Mouse (Mus musculus) CH12.LX (cell line): Measurements from ENCODE around the gene Bad. TPM values are rescaled to one million over a fixed set of nuclear protein-coding genes. Genes with fewer than 3 reads are reported as not detected.
A peak's percentile ranks its signal among the peaks of the same experiment; 100 is the strongest.

Source experiments
- DNase-seq: peaks from one replicate; pipeline ENCODE4 v3.0.0-alpha.2; 2013; ENCODE audit errors: extremely low read depth
- H3K27ac ChIP-seq: 2 replicates; pipeline ENCODE4 v1.5.1; 2012; ENCODE audit warnings: low read depth, mild to moderate bottlenecking, control low read depth, moderate library complexity; ENCODE audit not compliant: insufficient read depth
- H3K27me3 ChIP-seq: replicated peaks from 2 replicates; pipeline ENCODE3; 2012; ENCODE audit warnings: inconsistent platforms
- H3K36me3 ChIP-seq, 2 experiments: replicated peaks in 1 of 2; 2 replicates each; pipeline versions ENCODE3 to v1.6.1; 2012; ENCODE audit warnings: inconsistent platforms in 1 of 2, low read length in 1 of 2, mild to moderate bottlenecking in 1 of 2, mixed read lengths in 1 of 2, moderate library complexity in 1 of 2; ENCODE audit not compliant: control insufficient read depth in 1 of 2, insufficient read depth in 1 of 2
- H3K4me1 ChIP-seq, 2 experiments: 2 replicates each; pipeline ENCODE4 v1.6.1; 2012; ENCODE audit warnings: inconsistent platforms in 1 of 2, moderate library complexity in 1 of 2; ENCODE audit not compliant: insufficient read depth in 2 of 2, control insufficient read depth in 1 of 2
- H3K4me2 ChIP-seq: 2 replicates; pipeline ENCODE4 v1.6.1; 2012; ENCODE audit warnings: low read depth, mild to moderate bottlenecking, control low read depth; ENCODE audit not compliant: poor library complexity, insufficient read depth, severe bottlenecking
- H3K4me3 ChIP-seq, 3 experiments: fragments of 150-350 bp in 1 of 3; sonication (generic) in 1 of 3; replicated peaks in 1 of 3; 2 replicates each; pipeline versions ENCODE3 to v1.5.1; 2011 to 2012; ENCODE audit warnings: low read depth in 2 of 3, low read length in 2 of 3, mild to moderate bottlenecking in 2 of 3, moderate library complexity in 2 of 3, control low read depth in 1 of 3, improper control_type of control experiment in 1 of 3, inconsistent platforms in 1 of 3, mixed read lengths in 1 of 3; ENCODE audit not compliant: poor library complexity in 1 of 3
- H3K79me2 ChIP-seq: replicated peaks from 2 replicates; pipeline ENCODE4 v1.6.1; 2012; ENCODE audit warnings: mild to moderate bottlenecking, moderate library complexity; ENCODE audit not compliant: control insufficient read depth, poor library complexity, insufficient read depth, severe bottlenecking; ENCODE audit errors: extremely low read depth
- H3K9ac ChIP-seq: 2 replicates; pipeline ENCODE4 v1.6.1; 2012; ENCODE audit warnings: low read depth, mild to moderate bottlenecking, control low read depth, moderate library complexity; ENCODE audit not compliant: insufficient read depth
- H3K9me3 ChIP-seq: replicated peaks from 2 replicates; pipeline ENCODE3; 2012; ENCODE audit warnings: low read length, inconsistent platforms, mixed read lengths
- BHLHE40 ChIP-seq: IDR thresholded peaks from 2 replicates; pipeline ENCODE4 v1.6.1; 2011; ENCODE audit warnings: mild to moderate bottlenecking, low read depth, low read length, improper control_type of control experiment
- E2F4 ChIP-seq: IDR thresholded peaks from 2 replicates; pipeline ENCODE4 v1.6.1; 2011; ENCODE audit warnings: low read depth, low read length, improper control_type of control experiment; ENCODE audit not compliant: insufficient replicate concordance
- EP300 ChIP-seq: IDR thresholded peaks from 2 replicates; pipeline ENCODE4 v1.6.1; 2011; ENCODE audit warnings: low read length, improper control_type of control experiment
- HCFC1 ChIP-seq: IDR thresholded peaks from 2 replicates; pipeline ENCODE4 v1.6.1; 2012; ENCODE audit warnings: low read depth, mild to moderate bottlenecking, inconsistent platforms, low read length, improper control_type of control experiment
- IRF4 ChIP-seq: IDR thresholded peaks from 2 replicates; pipeline ENCODE4 v1.6.1; 2014; ENCODE audit warnings: low read depth, mild to moderate bottlenecking, inconsistent platforms, low read length, improper control_type of control experiment
- MEF2A ChIP-seq: IDR thresholded peaks from 2 replicates; pipeline ENCODE4 v1.6.1; 2014; ENCODE audit warnings: low read depth, mild to moderate bottlenecking, inconsistent platforms, low read length, improper control_type of control experiment, borderline replicate concordance
- NELFE ChIP-seq: IDR thresholded peaks from 2 replicates; pipeline ENCODE4 v1.6.1; 2011; ENCODE audit warnings: low read depth, low read length, improper control_type of control experiment
- NRF1 ChIP-seq: IDR thresholded peaks from 2 replicates; pipeline ENCODE4 v1.6.1; 2014; ENCODE audit warnings: low read depth, mild to moderate bottlenecking, inconsistent platforms, low read length, improper control_type of control experiment, moderate library complexity
- POLR2AphosphoS2 ChIP-seq: IDR thresholded peaks from 2 replicates; pipeline ENCODE4 v1.6.1; 2011; ENCODE audit warnings: low read depth, low read length, improper control_type of control experiment
- RAD21 ChIP-seq: IDR thresholded peaks from 2 replicates; pipeline ENCODE4 v1.6.1; 2011; ENCODE audit warnings: low read depth, mild to moderate bottlenecking, low read length, improper control_type of control experiment, moderate library complexity
- SIN3A ChIP-seq: IDR thresholded peaks from 2 replicates; pipeline ENCODE4 v1.6.1; 2012; ENCODE audit warnings: low read length, improper control_type of control experiment, inconsistent platforms
- USF2 ChIP-seq: conservative IDR thresholded peaks from 2 replicates; pipeline ENCODE4 v1.6.1; 2011; ENCODE audit warnings: low read depth, low read length, improper control_type of control experiment
- dilution Hi-C: fragments of 300-500 bp; cut with MboI; formaldehyde crosslinking; loops from 2 replicates; pipeline ENCODE4 v1.14.3; 2020; ENCODE audit warnings: low sequenced_read_pairs; ENCODE audit not compliant: extremely low pct_unique_long_range_greater_than_20kb, extremely low pct_ligation_motif_present
- in situ Hi-C: fragments of 300-500 bp; cut with MboI; formaldehyde crosslinking; loops from 3 replicates; pipeline ENCODE4 v1.14.3; 2019; ENCODE audit warnings: low sequenced_read_pairs, low pct_ligation_motif_present, low pct_unique_long_range_greater_than_20kb, mixed read lengths
- polyA plus RNA-seq: library from polyadenylated mRNA; unstranded; fragments of >175 nt; gene quantifications from 2 replicates; pipeline ENCODE4 v1.2.1, GENCODE M21; 2012; ENCODE audit warnings: low read depth; ENCODE audit not compliant: insufficient read length
- total RNA-seq, 2 experiments: library from RNA; depleted of rRNA; stranded (reverse); fragments of 300-350 nt in 1 of 2; fragments of >200 nt in 1 of 2; gene quantifications; 2 replicates each; pipeline ENCODE4 v1.2.3; 2012 to 2014

Bad gene
- total and polyA plus RNA-seq, 3 experiments = 27.7 to 38.0 (median 33.3) TPM

DNA sequence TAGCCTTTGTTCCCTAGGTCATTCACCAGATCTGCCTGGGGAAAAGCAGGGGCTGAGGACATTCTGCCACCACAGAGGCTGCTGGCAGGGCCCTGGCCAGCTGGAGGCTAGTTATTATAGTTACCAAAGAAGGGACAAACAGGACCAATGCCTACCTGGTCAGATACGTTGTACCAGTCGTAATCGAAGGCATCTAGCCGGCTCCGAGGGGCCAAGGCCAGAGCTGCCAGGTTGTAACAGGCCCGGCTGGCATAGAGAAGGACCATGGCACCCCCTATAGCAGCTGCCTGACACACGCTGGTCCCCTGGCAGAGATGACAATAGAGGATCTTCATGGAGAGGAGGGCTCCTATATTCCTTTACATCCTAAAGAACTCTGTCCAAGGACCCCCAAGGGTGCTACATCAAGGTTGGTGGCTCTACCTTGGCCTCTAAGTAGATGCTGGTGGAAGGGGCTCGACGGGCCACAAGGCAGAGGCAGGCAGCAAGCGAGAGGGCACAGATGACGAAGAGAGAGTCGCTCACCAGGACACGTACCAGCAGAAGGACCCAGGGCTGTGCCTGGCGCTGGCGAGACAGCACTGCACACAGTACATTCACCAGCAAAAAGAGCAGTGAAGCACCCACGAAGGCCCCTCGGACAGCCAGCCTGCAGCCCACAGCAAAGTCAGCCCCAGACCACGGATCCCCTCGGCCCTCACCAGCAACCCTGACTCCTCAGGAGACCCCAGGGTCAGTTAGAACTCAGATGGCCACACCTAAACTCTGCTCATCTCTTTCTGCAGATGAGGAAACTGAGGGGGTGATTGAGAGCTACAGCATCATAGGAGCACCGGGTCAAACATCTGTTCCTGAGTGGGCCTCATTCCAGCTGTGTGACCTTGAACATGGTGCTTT, 2.3 kb upstream of the Bad start:
- DNase-seq = no peak
- Histone ChIP-seq H3K4me2 (no peak overlapping the region), H3K9me3 (no peaks in the 10 kb centered on the region), H3K79me2 (no peaks in the 10 kb centered on the region), H3K4me1 (peaks cover 6 to 24% of the 10 kb centered on the region in 2 experiments), H3K36me3 (peaks cover 0 to 16% of the 10 kb centered on the region in 2 experiments), H3K9ac (no peak overlapping the region), H3K27ac (no peak overlapping the region), H3K27me3 (no peaks in the 10 kb centered on the region), H3K4me3 (no peak overlapping the region)
- dilution Hi-C loops = no loop called here
- no peak for TF ChIP-seq HCFC1
- in situ Hi-C loops = loop anchor here (5.0 kb wide), 1 partner anchor 83 kb away; no protein-coding TSS in a partner anchor

DNA sequence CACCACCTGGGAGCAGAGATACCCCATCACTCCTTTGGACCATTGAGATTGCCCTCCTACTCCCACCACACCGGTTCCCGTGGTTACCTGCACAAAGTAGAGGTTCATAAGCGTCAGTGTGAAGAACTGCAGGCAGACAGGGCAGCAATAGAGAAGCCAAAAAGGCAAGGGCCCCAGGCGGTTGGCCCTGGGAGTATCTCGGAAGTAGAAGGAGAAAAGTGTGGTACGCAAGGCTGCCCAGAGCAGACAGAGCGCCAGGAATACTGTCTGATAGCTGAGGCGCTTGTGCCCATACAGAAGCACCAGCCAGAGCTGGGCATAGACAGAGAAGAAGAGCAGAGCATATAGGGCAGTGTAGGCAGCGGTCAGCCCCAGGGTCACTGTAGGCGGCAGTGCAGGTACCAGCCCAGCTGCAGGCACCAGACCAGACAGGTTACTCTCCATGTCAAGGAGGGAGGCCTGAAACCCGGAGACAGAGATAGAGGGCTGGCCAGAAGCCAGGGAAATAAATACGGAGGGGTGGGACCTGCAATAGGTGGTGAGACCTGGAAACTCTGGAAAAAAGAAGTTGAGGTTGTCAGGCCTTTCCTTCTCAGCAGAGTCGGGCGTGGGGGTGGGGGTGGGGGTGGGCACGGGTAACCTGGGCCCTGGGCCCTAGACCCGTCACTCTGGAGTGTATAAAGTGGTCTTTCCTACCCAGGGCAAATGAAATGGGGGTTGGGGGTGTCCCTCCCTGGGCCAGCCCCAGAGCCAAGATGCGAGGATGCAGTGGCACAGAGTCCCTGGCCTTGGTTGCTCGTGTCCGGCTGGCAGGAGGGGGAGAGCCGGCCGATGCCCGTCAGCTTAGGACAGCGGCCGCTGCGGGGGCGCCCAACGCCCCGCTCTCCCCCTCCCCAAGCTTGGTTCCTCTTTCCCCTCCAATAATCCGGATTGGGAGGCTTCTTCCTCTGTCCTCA, 987 bp upstream of the Bad start:
- no peak for TF ChIP-seq E2F4
- no peak for TF ChIP-seq NELFE
- no peak for TF ChIP-seq NRF1
- no peak for TF ChIP-seq EP300
- TF ChIP-seq RAD21 = no peak
- no peak for TF ChIP-seq BHLHE40
- no peak for TF ChIP-seq USF2
- TF ChIP-seq MEF2A = no peak
- TF ChIP-seq IRF4 = no peak
- TF ChIP-seq POLR2AphosphoS2 = no peak
- TF ChIP-seq SIN3A = no peak
- no peak overlapping the region for H3K27ac ChIP-seq
- no peak for DNase-seq

More for the DNA sequence above, 987 bp upstream of the Bad start:
- Histone ChIP-seq H3K9ac (peak overlapping the region; percentile 77), H3K4me3 (peak overlapping the region; percentile 71 to 78 (median 77)), H3K27me3 (no peaks in the 10 kb centered on the region), H3K4me2 (peak overlapping the region; percentile 80), H3K4me1 (peaks cover 6 to 24% of the 10 kb centered on the region in 2 experiments), H3K9me3 (no peaks in the 10 kb centered on the region), H3K79me2 (no peaks in the 10 kb centered on the region), H3K36me3 (peaks cover 0 to 22% of the 10 kb centered on the region in 2 experiments)
- in situ Hi-C loops (no loop called here), dilution Hi-C loops (no loop called here)
